Mouse (Mus musculus) small intestine, adult 2 months (tissue): ENCODE measurements around the gene Zfp710. TPM values are rescaled to one million over a fixed set of nuclear protein-coding genes. Genes with fewer than 3 reads are reported as not detected.
"Not testable (repeated sequence)": the region's sequence is repeated elsewhere in the genome, so short reads cannot be mapped to it uniquely, and the experiment has no call there.

Source experiments
- H3K27ac ChIP-seq: fragments of 200-500 bp; 2 replicates; pipeline ENCODE4 v1.5.1; 2012; ENCODE audit warnings: low read depth, low read length, control low read depth, inconsistent platforms; ENCODE audit not compliant: insufficient read depth
- H3K27me3 ChIP-seq: fragments of 200-500 bp; 2 replicates; pipeline ENCODE4 v1.6.1; 2012; ENCODE audit warnings: mild to moderate bottlenecking, moderate library complexity, low read length, inconsistent platforms; ENCODE audit not compliant: control insufficient read depth, insufficient read depth
- H3K36me3 ChIP-seq: fragments of 200-500 bp; 2 replicates; pipeline ENCODE4 v1.6.1; 2012; ENCODE audit warnings: mild to moderate bottlenecking, low read length, control low read depth, inconsistent platforms; ENCODE audit not compliant: control insufficient read depth, insufficient read depth
- H3K4me1 ChIP-seq: fragments of 200-500 bp; 2 replicates; pipeline ENCODE4 v1.6.1; 2012; ENCODE audit warnings: low read length, inconsistent platforms, mixed read lengths; ENCODE audit not compliant: control insufficient read depth, insufficient read depth, insufficient read length
- H3K4me3 ChIP-seq: fragments of 200-500 bp; 2 replicates; pipeline ENCODE4 v1.5.1; 2012; ENCODE audit warnings: low read depth, mild to moderate bottlenecking, control low read depth, inconsistent platforms, low read length, moderate library complexity
- CTCF ChIP-seq: fragments of 200-500 bp; IDR thresholded peaks from 2 replicates; pipeline ENCODE4 v1.5.1; 2012; ENCODE audit warnings: low read depth, mild to moderate bottlenecking, control low read depth, inconsistent platforms, low read length, moderate library complexity, mixed read lengths; ENCODE audit not compliant: insufficient replicate concordance, insufficient read length; ENCODE audit errors: extremely low read depth
- POLR2A ChIP-seq: fragments of 200-500 bp; IDR thresholded peaks from 2 replicates; pipeline ENCODE4 v1.6.1; 2012; ENCODE audit warnings: low read depth, mild to moderate bottlenecking, control low read depth, inconsistent platforms, low read length, moderate library complexity
- WGBS: fragments of 180-500 bp; shearing (Covaris S2); methylation state at CpG from one replicate; pipeline ENCODE4 v1.1.7; 2018; 5-methylcytosine and 5-hydroxymethylcytosine counted together
- polyA plus RNA-seq: library from polyadenylated mRNA; depleted of rRNA; stranded (reverse); fragments of >200 nt; gene quantifications from 2 replicates; pipeline ENCODE4 v1.2.3, GENCODE M21; 2012

Zfp710 gene
- polyA plus RNA-seq, 1 experiment, result 67.9 TPM

DNA sequence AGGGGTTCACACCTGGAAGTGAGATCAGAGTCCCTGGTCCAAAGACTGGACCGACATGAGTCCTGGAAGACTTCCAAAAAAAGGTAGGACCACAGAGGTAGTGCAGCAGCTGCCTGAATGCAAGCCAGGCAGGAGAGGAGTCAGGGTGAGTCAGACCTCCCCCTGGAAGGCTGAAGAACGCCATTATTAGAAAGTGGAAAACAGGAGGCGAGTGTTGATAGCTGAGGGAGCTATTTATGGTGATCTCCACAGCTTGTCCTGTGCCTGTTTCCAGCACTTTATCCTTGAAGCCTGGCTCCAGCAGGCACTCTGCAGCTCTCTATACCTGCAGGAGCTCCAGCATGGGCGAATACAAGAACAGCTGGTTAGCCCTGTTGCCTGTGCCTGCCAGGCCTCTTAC is 94.6 kb downstream of the Zfp710 start:
- TF ChIP-seq CTCF (no peak), POLR2A (no peak)
- H3K36me3 ChIP-seq, result no peaks in the 10 kb centered on the region
- no peaks in the 10 kb centered on the region for H3K27me3 ChIP-seq
- H3K4me3 ChIP-seq, result no peak overlapping the region
- H3K27ac ChIP-seq, result no peak overlapping the region
- WGBS, result 39% methylated on average over 4 of the region's 4 CpGs
- peaks cover 12% of the 10 kb centered on the region; the same call in 1 of the 2 replicates for H3K4me1 ChIP-seq

- Histone ChIP-seq H3K36me3 (no peaks in the 10 kb centered on the region), H3K27me3 (no peaks in the 10 kb centered on the region), H3K4me1 (peaks cover 10% of the 10 kb centered on the region; the same call in 1 of the 2 replicates), H3K27ac (no peak overlapping the region), H3K4me3 (no peak overlapping the region)
- TF ChIP-seq POLR2A (no peak), CTCF (no peak)
- WGBS, result 51% methylated on average over 5 of the region's 5 CpGs
Observed at GRCm38 (mm10) chr7:80121083-80121482, 96.5 kb downstream of the Zfp710 start.

- H3K4me1 ChIP-seq, result peaks cover 10% of the 10 kb centered on the region; the same call in 1 of the 2 replicates
- H3K4me3 ChIP-seq, result no peak overlapping the region
- H3K27ac ChIP-seq, result no peak overlapping the region
- H3K27me3 ChIP-seq, result no peaks in the 10 kb centered on the region
- 32% methylated on average over 4 of the region's 4 CpGs for WGBS
- TF ChIP-seq CTCF (no peak), POLR2A (no peak)
- H3K36me3 ChIP-seq, result no peaks in the 10 kb centered on the region
Observed at GRCm38 (mm10) chr7:80123115-80123514, 98.5 kb downstream of the Zfp710 start.

GRCm38 (mm10) chr7:80123672-80124071 is 99.1 kb downstream of the Zfp710 start:
- Histone ChIP-seq H3K4me3 (no peak overlapping the region), H3K27me3 (no peaks in the 10 kb centered on the region), H3K4me1 (peaks cover 10% of the 10 kb centered on the region; the same call in 1 of the 2 replicates), H3K36me3 (no peaks in the 10 kb centered on the region), H3K27ac (no peak overlapping the region)
- no peak for TF ChIP-seq POLR2A
- 84% methylated on average over 2 of the region's 2 CpGs for WGBS

DNA sequence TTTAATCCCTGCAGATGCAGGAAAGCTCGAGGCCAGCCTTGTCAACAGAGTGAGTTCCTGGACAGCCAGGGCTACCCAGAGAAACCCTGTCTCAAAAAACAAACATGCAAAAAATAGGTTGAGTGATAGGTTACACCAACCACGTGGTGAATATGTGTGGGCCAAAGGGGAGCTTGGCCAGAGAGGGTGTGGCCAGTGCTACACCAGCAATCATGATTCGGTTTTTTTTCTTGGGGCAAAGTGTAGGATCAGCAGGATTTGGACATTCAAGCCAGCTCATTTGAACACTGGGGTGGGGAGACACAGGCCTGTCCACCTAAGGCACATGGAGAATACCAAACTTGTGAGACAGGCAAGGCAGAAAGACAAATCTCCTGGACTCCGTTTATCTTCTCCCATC is 104.7 kb downstream of the Zfp710 start:
- TF ChIP-seq POLR2A, result no peak
- TF ChIP-seq CTCF, result no peak
- Histone ChIP-seq H3K36me3 (no peaks in the 10 kb centered on the region), H3K27me3 (no peaks in the 10 kb centered on the region), H3K27ac (no peak overlapping the region), H3K4me1 (peaks cover 13% of the 10 kb centered on the region), H3K4me3 (no peak overlapping the region)
- WGBS, result 40% methylated on average over 4 of the region's 4 CpGs

DNA sequence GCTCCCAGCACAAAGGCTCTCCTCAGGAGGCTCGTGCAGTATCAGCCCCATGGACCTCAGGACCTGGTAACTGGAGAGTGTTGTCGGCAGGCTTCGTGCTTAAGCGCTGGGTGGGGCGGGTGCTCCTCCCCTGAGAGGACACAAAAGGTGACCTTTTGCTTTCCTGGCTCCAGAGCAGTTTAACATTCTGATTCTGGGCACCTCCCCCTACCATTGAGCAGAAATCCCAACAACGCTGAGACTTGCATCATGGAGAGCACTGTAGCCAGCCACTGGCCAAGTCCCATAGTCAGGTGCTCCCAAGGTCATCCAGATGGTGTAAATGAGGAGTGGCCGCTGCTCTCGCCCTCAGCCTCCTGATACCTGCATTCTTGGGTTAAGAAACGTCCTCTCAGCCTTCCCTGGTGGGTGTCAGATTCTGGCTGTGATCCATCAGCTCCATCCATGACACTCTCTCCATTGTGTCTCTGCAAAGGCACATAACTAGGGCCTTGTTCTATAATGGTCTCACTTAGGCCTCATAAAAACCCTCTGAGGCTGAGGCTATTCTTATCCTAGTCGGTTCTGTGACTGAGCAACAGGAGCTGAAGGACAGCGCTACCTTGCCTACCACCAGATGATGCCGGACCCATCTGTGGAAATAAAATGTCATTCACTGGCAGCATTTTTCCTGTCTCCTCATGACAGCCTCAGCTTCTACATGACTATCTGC is 105.9 kb downstream of the Zfp710 start:
- H3K27me3 ChIP-seq, result no peaks in the 10 kb centered on the region
- H3K4me3 ChIP-seq, result no peak overlapping the region
- peaks cover 23% of the 10 kb centered on the region for H3K4me1 ChIP-seq
- 42% methylated on average over 12 of the region's 12 CpGs for WGBS
- TF ChIP-seq POLR2A, result no peak
- no peak for TF ChIP-seq CTCF
- no peak overlapping the region for H3K27ac ChIP-seq
- no peaks in the 10 kb centered on the region for H3K36me3 ChIP-seq

GRCm38 (mm10) chr7:80131315-80131714 is 106.7 kb downstream of the Zfp710 start:
- peak; percentile 32; the same call in 1 of the 2 replicates for TF ChIP-seq CTCF
- H3K36me3 ChIP-seq, H3K27ac ChIP-seq, H3K4me3 ChIP-seq, H3K27me3 ChIP-seq: not testable (repeated sequence)
- 70% methylated on average over 7 of the region's 7 CpGs for WGBS
- H3K4me1 ChIP-seq, result peaks cover 23% of the 10 kb centered on the region

DNA sequence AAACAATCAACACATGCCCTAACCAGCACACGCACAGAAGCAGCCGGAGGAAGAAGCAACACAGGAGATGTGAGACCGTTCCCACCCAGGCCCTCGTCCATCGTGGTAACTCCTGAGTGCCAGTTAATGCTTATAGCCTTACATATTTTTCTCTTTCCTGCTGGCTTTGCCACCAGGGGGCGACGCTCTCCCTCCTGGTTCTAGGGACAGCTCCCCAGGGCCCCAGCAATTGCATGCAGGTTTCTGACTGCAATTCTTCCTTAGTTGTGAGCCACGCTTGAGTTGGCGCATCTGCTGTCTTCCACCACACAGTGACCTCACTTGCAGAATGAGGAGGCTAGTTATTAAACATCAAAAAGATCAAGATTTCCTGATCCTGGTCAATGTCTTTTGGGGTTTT is 107.9 kb downstream of the Zfp710 start:
- TF ChIP-seq POLR2A, result no peak
- peak; percentile 76; the same call in 1 of the 2 replicates for TF ChIP-seq CTCF
- H3K4me1 ChIP-seq, result peaks cover 23% of the 10 kb centered on the region
- H3K27me3 ChIP-seq, result no peaks in the 10 kb centered on the region
- H3K27ac ChIP-seq, result no peak overlapping the region
- H3K4me3 ChIP-seq, result no peak overlapping the region
- WGBS, result 57% methylated on average over 9 of the region's 9 CpGs
- no peaks in the 10 kb centered on the region for H3K36me3 ChIP-seq
